Mouse (Mus musculus): ENCODE measurements around the gene Tnfrsf13b.

GRCm38 (mm10) chr11:61161121-61161520 lies 34.6 kb downstream of the Tnfrsf13b start:
- TF ChIP-seq POLR2A (IDR thresholded peaks at IDR 0.05; ENCODE audit: insufficient read depth, low read depth, low read length) (no peak), EP300 (IDR thresholded peaks at IDR 0.05; ENCODE audit: insufficient read depth, low read depth, low read length) (no peak)

Data from heart, adult 2 months (tissue).